ENCODE assay signal across 12 mouse cellular contexts in genomic region chr9:85496506-85497239, GRCm38 (mm10).
DNase-seq lines count a peak whose midpoint lies in the region; ATAC-seq lines count a peak whose summit lies in the region.
"Had no signal": no experiment of that assay in that cellular context is flagged by ENCODE, and none has a peak within 500 bp of the region (broad histone marks: within the 10 kb centered on the region; RNA-seq: fewer than 3 reads in every experiment).

No protein-coding gene starts in this region.

- H3K36me3 ChIP-seq in forebrain, embryonic 16.5 days (ENCODE audit: control insufficient read depth, insufficient read depth) = no peaks in the 10 kb centered on the region
- H3K36me3 ChIP-seq: embryonic facial prominence, embryonic 13.5 days had no signal

- no peak overlapping the region for H3K4me3 ChIP-seq in forebrain, embryonic 16.5 days (replicated peaks; ENCODE audit: low read length)
- H3K4me3 ChIP-seq: embryonic facial prominence, embryonic 13.5 days had no signal

- peak overlapping the region; percentile 9; the same call in 1 of the 2 replicates for H3K4me2 ChIP-seq in forebrain, embryonic 16.5 days (ENCODE audit: low read length)
- H3K4me2 ChIP-seq: embryonic facial prominence, embryonic 13.5 days had no signal

- H3K27ac ChIP-seq in forebrain, embryonic 16.5 days (ENCODE audit: low read length) = no peak overlapping the region
- H3K27ac ChIP-seq: embryonic facial prominence, embryonic 13.5 days had no signal

- no peak overlapping the region for H3K9ac ChIP-seq in forebrain, embryonic 16.5 days (replicated peaks; ENCODE audit: low read depth, low read length)
- H3K9ac ChIP-seq: embryonic facial prominence, embryonic 13.5 days had no signal

- H3K4me1 ChIP-seq in forebrain, embryonic 16.5 days (replicated peaks; ENCODE audit: control insufficient read depth, insufficient read depth, low read length) = peaks cover 5% of the 10 kb centered on the region
- H3K4me1 ChIP-seq: embryonic facial prominence, embryonic 13.5 days had no signal

- peak; percentile 91 for ATAC-seq in forebrain, embryonic 16.5 days
- ATAC-seq in megakaryocyte, adult 5-6 weeks (ENCODE audit: poor library complexity, severe bottlenecking) = peak; percentile 93

- H3K9me3 ChIP-seq in forebrain, embryonic 16.5 days (ENCODE audit: control insufficient read depth, low read length) = no peaks in the 10 kb centered on the region
- H3K9me3 ChIP-seq: embryonic facial prominence, embryonic 13.5 days had no signal

- DNase-seq in 3T3-L1 (ENCODE audit: low read depth, low spot score) = peak; percentile 6
- peak; percentile 19 for DNase-seq in c-Kit-positive CD71-negative TER-119-negative erythroid progenitor cells, embryonic 14.5 days (ENCODE audit: low read depth)
- no peak for DNase-seq in adrenal gland, postnatal 36 days
- DNase-seq in heart, postnatal 4 days = no peak
- DNase-seq in left cerebral cortex, postnatal 36 days (ENCODE audit: low spot score in 2 of 2) = no peak
- no peak for DNase-seq in kidney, postnatal 10 days
- DNase-seq: kidney, adult 9 months; right cerebral cortex, postnatal 4 days; thymus, postnatal 25 days had no signal

- no peaks in the 10 kb centered on the region for H3K27me3 ChIP-seq in forebrain, embryonic 16.5 days (replicated peaks; ENCODE audit: control insufficient read depth, insufficient read depth, low read length)
- H3K27me3 ChIP-seq: embryonic facial prominence, embryonic 13.5 days had no signal

- WGBS in forebrain, embryonic 16.5 days = 7% methylated on average over 8 of the region's 8 CpGs

- intact Hi-C loops in left cerebral cortex, postnatal 36 days (cut with DNase I) = no loop called here

Comparison
In these comparisons a context has a peak if more than half of its experiments do, and no peak if none do; other contexts are left out.
1. DNase-seq: peak in 3T3-L1 (single experiment) and c-Kit-positive CD71-negative TER-119-negative erythroid progenitor cells, embryonic 14.5 days (single experiment); none in adrenal gland, postnatal 36 days (0 of 2), heart, postnatal 4 days (single experiment), left cerebral cortex, postnatal 36 days (0 of 2) and kidney, postnatal 10 days (single experiment).